Mouse (Mus musculus) CH12.LX (cell line): ENCODE results near the gene A930033H14Rik. TPM values are rescaled to one million over a fixed set of nuclear protein-coding genes. Genes with fewer than 3 reads are reported as not detected.

Experiments
- DNase-seq: peaks from one replicate; pipeline ENCODE4 v3.0.0-alpha.2; 2013; ENCODE audit errors: extremely low read depth
- H3K27ac ChIP-seq: 2 replicates; pipeline ENCODE4 v1.5.1; 2012; ENCODE audit warnings: low read depth, mild to moderate bottlenecking, control low read depth, moderate library complexity; ENCODE audit not compliant: insufficient read depth
- H3K27me3 ChIP-seq: replicated peaks from 2 replicates; pipeline ENCODE3; 2012; ENCODE audit warnings: inconsistent platforms
- H3K36me3 ChIP-seq, 2 experiments: replicated peaks in 1 of 2; 2 replicates each; pipeline versions ENCODE3 to v1.6.1; 2012; ENCODE audit warnings: inconsistent platforms in 1 of 2, low read length in 1 of 2, mild to moderate bottlenecking in 1 of 2, mixed read lengths in 1 of 2, moderate library complexity in 1 of 2; ENCODE audit not compliant: control insufficient read depth in 1 of 2, insufficient read depth in 1 of 2
- H3K4me1 ChIP-seq, 2 experiments: 2 replicates each; pipeline ENCODE4 v1.6.1; 2012; ENCODE audit warnings: inconsistent platforms in 1 of 2, moderate library complexity in 1 of 2; ENCODE audit not compliant: insufficient read depth in 2 of 2, control insufficient read depth in 1 of 2
- H3K4me2 ChIP-seq: 2 replicates; pipeline ENCODE4 v1.6.1; 2012; ENCODE audit warnings: low read depth, mild to moderate bottlenecking, control low read depth; ENCODE audit not compliant: poor library complexity, insufficient read depth, severe bottlenecking
- H3K4me3 ChIP-seq, 3 experiments: fragments of 150-350 bp in 1 of 3; sonication (generic) in 1 of 3; replicated peaks in 1 of 3; 2 replicates each; pipeline versions ENCODE3 to v1.5.1; 2011 to 2012; ENCODE audit warnings: low read depth in 2 of 3, low read length in 2 of 3, mild to moderate bottlenecking in 2 of 3, moderate library complexity in 2 of 3, control low read depth in 1 of 3, improper control_type of control experiment in 1 of 3, inconsistent platforms in 1 of 3, mixed read lengths in 1 of 3; ENCODE audit not compliant: poor library complexity in 1 of 3
- H3K79me2 ChIP-seq: replicated peaks from 2 replicates; pipeline ENCODE4 v1.6.1; 2012; ENCODE audit warnings: mild to moderate bottlenecking, moderate library complexity; ENCODE audit not compliant: control insufficient read depth, poor library complexity, insufficient read depth, severe bottlenecking; ENCODE audit errors: extremely low read depth
- H3K9ac ChIP-seq: 2 replicates; pipeline ENCODE4 v1.6.1; 2012; ENCODE audit warnings: low read depth, mild to moderate bottlenecking, control low read depth, moderate library complexity; ENCODE audit not compliant: insufficient read depth
- H3K9me3 ChIP-seq: replicated peaks from 2 replicates; pipeline ENCODE3; 2012; ENCODE audit warnings: low read length, inconsistent platforms, mixed read lengths
- BHLHE40 ChIP-seq: IDR thresholded peaks from 2 replicates; pipeline ENCODE4 v1.6.1; 2011; ENCODE audit warnings: mild to moderate bottlenecking, low read depth, low read length, improper control_type of control experiment
- CHD1 ChIP-seq: IDR thresholded peaks from 2 replicates; pipeline ENCODE4 v1.6.1; 2012; ENCODE audit warnings: low read depth, low read length, improper control_type of control experiment, inconsistent platforms
- CTCF ChIP-seq, 2 experiments: IDR thresholded peaks in 1 of 2; conservative IDR thresholded peaks in 1 of 2; 2 replicates each; pipeline ENCODE4 v1.5.1; 2011 to 2012; ENCODE audit warnings: low read depth in 2 of 2, low read length in 2 of 2, improper control_type of control experiment in 1 of 2, inconsistent platforms in 1 of 2, mild to moderate bottlenecking in 1 of 2, moderate library complexity in 1 of 2
- ELF1 ChIP-seq: IDR thresholded peaks from 2 replicates; pipeline ENCODE4 v1.6.1; 2014; ENCODE audit warnings: low read depth, mild to moderate bottlenecking, inconsistent platforms, low read length, improper control_type of control experiment
- EP300 ChIP-seq: IDR thresholded peaks from 2 replicates; pipeline ENCODE4 v1.6.1; 2011; ENCODE audit warnings: low read length, improper control_type of control experiment
- ETS1 ChIP-seq: conservative IDR thresholded peaks from 2 replicates; pipeline ENCODE4 v1.6.1; 2012; ENCODE audit warnings: low read depth, mild to moderate bottlenecking, inconsistent platforms, low read length, improper control_type of control experiment, moderate library complexity
- IRF4 ChIP-seq: IDR thresholded peaks from 2 replicates; pipeline ENCODE4 v1.6.1; 2014; ENCODE audit warnings: low read depth, mild to moderate bottlenecking, inconsistent platforms, low read length, improper control_type of control experiment
- JUN ChIP-seq: IDR thresholded peaks from 2 replicates; pipeline ENCODE4 v1.6.1; 2011; ENCODE audit warnings: low read depth, mild to moderate bottlenecking, low read length, improper control_type of control experiment, moderate library complexity; ENCODE audit not compliant: insufficient read depth
- MAFK ChIP-seq: IDR thresholded peaks from 2 replicates; pipeline ENCODE4 v1.6.1; 2011; ENCODE audit warnings: low read length, improper control_type of control experiment; ENCODE audit not compliant: insufficient replicate concordance
- MAX ChIP-seq: IDR thresholded peaks from 2 replicates; pipeline ENCODE4 v1.6.1; 2011; ENCODE audit warnings: low read length, improper control_type of control experiment
- MAZ ChIP-seq: IDR thresholded peaks from 2 replicates; pipeline ENCODE4 v1.6.1; 2012; ENCODE audit warnings: low read depth, mild to moderate bottlenecking, inconsistent platforms, low read length, improper control_type of control experiment, moderate library complexity
- MEF2A ChIP-seq: IDR thresholded peaks from 2 replicates; pipeline ENCODE4 v1.6.1; 2014; ENCODE audit warnings: low read depth, mild to moderate bottlenecking, inconsistent platforms, low read length, improper control_type of control experiment, borderline replicate concordance
- MXI1 ChIP-seq: IDR thresholded peaks from 2 replicates; pipeline ENCODE4 v1.6.1; 2011; ENCODE audit warnings: mild to moderate bottlenecking, low read depth, low read length, improper control_type of control experiment
- MYC ChIP-seq: IDR thresholded peaks from 2 replicates; pipeline ENCODE4 v1.6.1; 2011; ENCODE audit warnings: low read depth, mild to moderate bottlenecking, improper control_type of control experiment, low read length
- NELFE ChIP-seq: IDR thresholded peaks from 2 replicates; pipeline ENCODE4 v1.6.1; 2011; ENCODE audit warnings: low read depth, low read length, improper control_type of control experiment
- NRF1 ChIP-seq: IDR thresholded peaks from 2 replicates; pipeline ENCODE4 v1.6.1; 2014; ENCODE audit warnings: low read depth, mild to moderate bottlenecking, inconsistent platforms, low read length, improper control_type of control experiment, moderate library complexity
- PAX5 ChIP-seq: IDR thresholded peaks from 2 replicates; pipeline ENCODE4 v1.6.1; 2012; ENCODE audit warnings: low read length, inconsistent platforms, mixed read lengths
- POLR2A ChIP-seq: IDR thresholded peaks from 2 replicates; pipeline ENCODE4 v1.6.1; 2011; ENCODE audit warnings: low read depth, mild to moderate bottlenecking, improper control_type of control experiment, low read length
- POLR2AphosphoS2 ChIP-seq: IDR thresholded peaks from 2 replicates; pipeline ENCODE4 v1.6.1; 2011; ENCODE audit warnings: low read depth, low read length, improper control_type of control experiment
- SIN3A ChIP-seq: IDR thresholded peaks from 2 replicates; pipeline ENCODE4 v1.6.1; 2012; ENCODE audit warnings: low read length, improper control_type of control experiment, inconsistent platforms
- SMC3 ChIP-seq: IDR thresholded peaks from 2 replicates; pipeline ENCODE4 v1.6.1; 2011; ENCODE audit warnings: low read depth, low read length, improper control_type of control experiment
- TCF12 ChIP-seq: IDR thresholded peaks from 2 replicates; pipeline ENCODE4 v1.6.1; 2014; ENCODE audit warnings: low read depth, mild to moderate bottlenecking, inconsistent platforms, low read length, improper control_type of control experiment
- UBTF ChIP-seq: IDR thresholded peaks from 2 replicates; pipeline ENCODE4 v1.6.1; 2012; ENCODE audit warnings: low read depth, mild to moderate bottlenecking, inconsistent platforms, low read length, improper control_type of control experiment, moderate library complexity
- USF1 ChIP-seq: IDR thresholded peaks from 2 replicates; pipeline ENCODE4 v1.6.1; 2014; ENCODE audit warnings: low read depth, mild to moderate bottlenecking, inconsistent platforms, low read length, improper control_type of control experiment
- USF2 ChIP-seq: conservative IDR thresholded peaks from 2 replicates; pipeline ENCODE4 v1.6.1; 2011; ENCODE audit warnings: low read depth, low read length, improper control_type of control experiment
- ZC3H11A ChIP-seq: IDR thresholded peaks from 2 replicates; pipeline ENCODE4 v1.6.1; 2012; ENCODE audit warnings: low read depth, mild to moderate bottlenecking, inconsistent platforms, low read length, improper control_type of control experiment
- ZKSCAN1 ChIP-seq: IDR thresholded peaks from 2 replicates; pipeline ENCODE4 v1.6.1; 2012; ENCODE audit warnings: low read depth, inconsistent platforms, low read length, improper control_type of control experiment, borderline replicate concordance
- ZMIZ1 ChIP-seq: IDR thresholded peaks from 2 replicates; pipeline ENCODE4 v1.6.1; 2012; ENCODE audit warnings: low read depth, mild to moderate bottlenecking, inconsistent platforms, low read length, improper control_type of control experiment
- dilution Hi-C: fragments of 300-500 bp; cut with MboI; formaldehyde crosslinking; loops from 2 replicates; pipeline ENCODE4 v1.14.3; 2020; ENCODE audit warnings: low sequenced_read_pairs; ENCODE audit not compliant: extremely low pct_unique_long_range_greater_than_20kb, extremely low pct_ligation_motif_present
- in situ Hi-C: fragments of 300-500 bp; cut with MboI; formaldehyde crosslinking; loops from 3 replicates; pipeline ENCODE4 v1.14.3; 2019; ENCODE audit warnings: low sequenced_read_pairs, low pct_ligation_motif_present, low pct_unique_long_range_greater_than_20kb, mixed read lengths
- polyA plus RNA-seq: library from polyadenylated mRNA; unstranded; fragments of >175 nt; gene quantifications from 2 replicates; pipeline ENCODE4 v1.2.1, GENCODE M21; 2012; ENCODE audit warnings: low read depth; ENCODE audit not compliant: insufficient read length
- total RNA-seq, 2 experiments: library from RNA; depleted of rRNA; stranded (reverse); fragments of 300-350 nt in 1 of 2; fragments of >200 nt in 1 of 2; gene quantifications; 2 replicates each; pipeline ENCODE4 v1.2.3; 2012 to 2014

The A930033H14Rik gene
- total and polyA plus RNA-seq, 3 experiments, result 0.13 to 0.85 (median 0.46) TPM

- DNase-seq, result peak; percentile 29
- no peak overlapping the region for H3K4me3 ChIP-seq
- H3K4me1 ChIP-seq, result peaks cover 12 to 31% of the 10 kb centered on the region in 2 experiments; a peak in 3 of 4 replicates
- no peaks in the 10 kb centered on the region for H3K27me3 ChIP-seq
- dilution Hi-C loops, result no loop called here
- no peak for TF ChIP-seq MAZ
- TF ChIP-seq ZC3H11A, result no peak
- no peak for TF ChIP-seq ELF1
- TF ChIP-seq ZKSCAN1, result no peak
- no peak for TF ChIP-seq NRF1
- peak; percentile 80 for TF ChIP-seq IRF4
- TF ChIP-seq MAX, result no peak
- no peak for TF ChIP-seq TCF12
- no peak for TF ChIP-seq ETS1
- TF ChIP-seq CHD1, result no peak
- no peak for TF ChIP-seq CTCF (conservative IDR thresholded peaks at IDR 0.05 in 1 of 2, IDR thresholded peaks at IDR 0.05 in 1 of 2; ENCODE audit: low read depth in 2 of 2, low read length in 2 of 2)
- no peak for TF ChIP-seq PAX5
- TF ChIP-seq UBTF, result no peak
- TF ChIP-seq MYC, result no peak
- TF ChIP-seq SIN3A, result no peak
- TF ChIP-seq SMC3, result no peak
- TF ChIP-seq POLR2A, result no peak
- TF ChIP-seq POLR2AphosphoS2, result no peak
- TF ChIP-seq USF1, result no peak
- TF ChIP-seq BHLHE40, result peak; percentile 41; the same call in 1 of the 2 replicates
- TF ChIP-seq MAFK, result no peak
- no peak for TF ChIP-seq NELFE
- no peak for TF ChIP-seq USF2
- no peak for TF ChIP-seq ZMIZ1
- TF ChIP-seq MEF2A, result peak; percentile 59; the same call in 1 of the 2 replicates
- no peak for TF ChIP-seq MXI1
- no peak for TF ChIP-seq JUN
- peak; percentile 52 for TF ChIP-seq EP300
- in situ Hi-C loops, result no loop called here
- no peaks in the 10 kb centered on the region for H3K9me3 ChIP-seq
- peak overlapping the region; percentile 59; the same call in 1 of the 2 replicates for H3K4me2 ChIP-seq
- H3K79me2 ChIP-seq, result peaks cover 3% of the 10 kb centered on the region; the same call in 1 of the 2 replicates
- H3K36me3 ChIP-seq, result peaks cover 0 to 7% of the 10 kb centered on the region in 2 experiments
- no peak overlapping the region for H3K9ac ChIP-seq
- H3K27ac ChIP-seq, result peak overlapping the region; percentile 6; the same call in 1 of the 2 replicates
Observed at GRCm38 (mm10) chr10:69221955-69222354, 9.1 kb upstream of the A930033H14Rik start.
